Mouse (Mus musculus) CD4-positive, CD25-positive, alpha-beta regulatory T cell, adult 2 months (primary cell): ENCODE data around the gene Btbd35f19.
"Not testable (repeated sequence)": the region's sequence is repeated elsewhere in the genome, so short reads cannot be mapped to it uniquely, and the experiment has no call there.

Experiments
- DNase-seq: peaks from one replicate; pipeline ENCODE4 v3.0.0-alpha.2; 2012; ENCODE audit warnings: low read depth, low spot score

Btbd35f19 gene

GRCm38 (mm10) chrX:31383818-31384217 lies at the start of gene Btbd35f19:
Gene Btbd35f19, minus strand, starts transcription at chrX:31383918.
- DNase-seq, result not testable (repeated sequence)

- not testable (repeated sequence) for DNase-seq
Measured at GRCm38 (mm10) chrX:31341924-31342323, 41.8 kb downstream of the Btbd35f19 start.

- not testable (repeated sequence) for DNase-seq
Measured at GRCm38 (mm10) chrX:31336154-31336553, 47.6 kb downstream of the Btbd35f19 start, which contains the start of gene Btbd35f26. Gene Btbd35f26, plus strand, starts transcription at chrX:31336454.
